Mouse (Mus musculus) left cerebral cortex, adult 18-20 months (tissue): ENCODE results near the gene Bicc1. TPM values are rescaled to one million over a fixed set of nuclear protein-coding genes. Genes with fewer than 3 reads are reported as not detected.
A peak's percentile ranks its signal among the peaks of the same experiment; 100 is the strongest.
"Not testable (repeated sequence)": the region's sequence is repeated elsewhere in the genome, so short reads cannot be mapped to it uniquely, and the experiment has no call there.

Experiments used
- DNase-seq, 2 experiments: peaks; one replicate each; pipeline ENCODE4 v3.0.0; 2021 to 2022; ENCODE audit warnings: low spot score in 2 of 2, mixed read lengths in 1 of 2
- total RNA-seq, 2 experiments: library from RNA; stranded (reverse); gene quantifications; 2 replicates each; pipeline ENCODE4 v1.2.3; 2021

The Bicc1 gene
- total RNA-seq, 2 experiments from 2014 or later, result 4.8 to 6.4 TPM

DNA sequence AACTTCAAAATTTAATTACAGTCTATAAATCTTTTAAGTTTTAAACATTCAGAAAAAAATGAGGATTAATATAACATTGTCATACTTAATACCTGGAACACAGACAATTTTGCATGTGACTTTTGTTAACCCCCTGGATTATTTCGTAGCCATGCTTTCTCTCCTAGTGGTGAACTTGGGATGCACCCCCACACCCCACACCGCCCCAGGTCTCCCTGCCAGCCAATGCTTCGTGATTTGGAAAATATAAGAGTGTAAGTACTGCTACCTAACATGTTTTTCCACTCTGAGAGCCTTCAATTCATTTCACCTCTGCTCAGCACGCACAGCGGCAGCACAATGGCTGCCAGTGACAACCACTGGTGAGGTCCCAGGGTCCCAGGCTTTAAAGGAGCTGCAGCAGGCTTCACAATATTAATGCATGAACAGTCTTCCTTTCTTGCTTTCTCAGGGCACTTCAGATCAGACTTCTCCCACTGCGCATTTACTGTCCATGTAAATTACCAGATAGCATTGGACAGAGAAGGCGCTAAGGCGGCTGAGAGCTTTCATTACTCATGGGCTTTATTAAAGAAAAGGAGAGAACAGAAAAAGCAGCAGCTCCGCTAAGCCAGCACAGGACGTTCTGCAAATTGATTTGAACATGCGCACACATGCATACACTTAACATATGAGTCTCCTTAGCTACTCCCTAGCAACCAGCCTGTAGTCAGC, 207.3 kb downstream of the Bicc1 start:
- DNase-seq, result peak in 1 of 2 experiments; percentile 5

DNA sequence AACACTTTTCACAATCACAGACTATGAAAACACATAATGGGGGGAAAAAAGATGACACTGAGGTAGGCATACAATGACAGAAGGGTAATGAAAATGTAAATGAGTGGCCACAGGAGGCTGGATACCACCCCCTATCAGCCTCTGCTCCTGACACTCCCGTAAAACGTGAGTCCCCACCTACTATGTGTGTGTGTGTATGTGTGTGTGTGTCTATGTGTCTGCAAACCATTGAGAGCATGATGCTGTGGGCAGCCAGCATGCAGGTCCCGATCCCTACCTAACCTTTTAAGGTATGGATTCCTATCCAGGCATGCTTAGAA, 209.4 kb downstream of the Bicc1 start:
- DNase-seq, result no peak

DNA sequence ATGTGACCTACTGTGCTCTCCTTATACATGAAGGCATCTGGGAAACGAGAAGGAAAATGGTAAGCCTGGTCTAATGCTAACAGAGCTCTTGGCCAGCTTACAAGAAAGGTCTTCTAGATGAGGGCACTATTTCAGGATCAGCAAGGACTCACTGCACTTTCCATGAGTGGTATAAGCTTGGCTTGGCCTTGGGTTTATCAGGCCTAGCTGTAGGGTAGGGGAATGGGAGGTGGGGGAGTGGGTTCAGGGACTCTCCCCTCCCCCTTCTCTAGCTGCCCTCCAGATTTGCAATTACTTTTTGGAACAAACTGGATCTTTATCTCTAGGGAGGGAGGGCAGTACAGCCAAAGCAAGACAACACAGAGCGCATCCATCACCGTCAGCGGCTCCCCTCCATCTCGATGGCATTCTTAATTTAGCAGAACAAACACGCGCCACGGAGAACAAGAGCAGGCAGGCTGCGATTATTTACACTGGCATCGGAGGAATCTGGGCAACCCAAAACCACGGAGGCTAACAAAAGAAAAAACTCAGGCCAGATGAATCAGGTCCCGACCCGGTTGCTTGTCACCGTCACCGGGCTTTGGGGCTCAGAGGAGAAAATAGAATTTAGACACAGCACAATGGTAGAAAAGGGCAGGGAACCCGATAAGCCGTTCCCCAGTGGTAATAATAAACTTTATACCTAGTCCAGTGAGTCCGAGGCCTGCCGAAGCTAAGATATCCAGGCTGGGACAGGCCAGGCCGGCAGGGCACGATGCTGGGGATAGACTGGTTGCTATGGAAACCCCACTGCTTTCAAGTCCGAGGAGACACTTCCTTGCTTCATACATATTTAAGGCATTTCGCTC, 210.0 kb downstream of the Bicc1 start:
- peak in 1 of 2 experiments; percentile 48 for DNase-seq

DNA sequence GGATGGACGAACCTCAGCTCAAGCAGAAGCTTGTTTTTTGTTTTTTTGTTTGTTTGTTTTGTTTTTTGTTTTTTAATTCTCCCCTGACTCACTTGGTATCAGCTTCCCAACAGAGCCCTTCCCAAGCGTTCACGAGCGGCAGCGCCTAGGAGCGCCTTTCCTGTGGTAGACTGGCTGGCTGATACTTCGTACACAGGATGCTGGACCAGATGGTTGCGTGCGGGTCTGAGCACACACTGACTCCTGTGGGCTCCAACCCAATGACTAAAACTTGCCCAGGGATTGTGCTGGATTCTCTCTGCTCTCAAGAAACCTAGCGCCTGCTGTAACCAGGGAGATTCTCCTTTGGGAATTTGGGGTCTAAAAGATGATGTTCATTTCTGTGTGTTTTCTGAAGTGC, 211.2 kb downstream of the Bicc1 start:
- peak; percentile 21 to 24 for DNase-seq

DNA sequence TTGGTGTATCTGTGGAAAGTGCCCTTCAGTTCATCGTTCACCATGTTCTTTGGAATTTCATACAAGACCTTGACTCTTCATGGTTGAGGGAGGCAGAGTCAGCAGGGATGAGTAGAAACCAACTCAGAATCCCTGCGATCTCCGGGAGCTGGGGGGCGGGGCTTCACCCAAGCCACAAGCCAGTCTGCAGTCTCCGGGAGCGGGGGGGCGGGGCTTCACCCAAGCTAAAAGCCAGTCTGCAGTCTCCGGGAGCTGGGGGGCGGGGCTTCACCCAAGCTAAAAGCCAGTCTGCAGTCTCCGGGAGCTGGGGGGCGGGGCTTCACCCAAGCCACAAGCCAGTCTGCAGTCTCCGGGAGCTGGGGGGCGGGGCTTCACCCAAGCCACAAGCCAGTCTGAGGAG, 213.4 kb downstream of the Bicc1 start:
- not testable (repeated sequence) for DNase-seq

DNA sequence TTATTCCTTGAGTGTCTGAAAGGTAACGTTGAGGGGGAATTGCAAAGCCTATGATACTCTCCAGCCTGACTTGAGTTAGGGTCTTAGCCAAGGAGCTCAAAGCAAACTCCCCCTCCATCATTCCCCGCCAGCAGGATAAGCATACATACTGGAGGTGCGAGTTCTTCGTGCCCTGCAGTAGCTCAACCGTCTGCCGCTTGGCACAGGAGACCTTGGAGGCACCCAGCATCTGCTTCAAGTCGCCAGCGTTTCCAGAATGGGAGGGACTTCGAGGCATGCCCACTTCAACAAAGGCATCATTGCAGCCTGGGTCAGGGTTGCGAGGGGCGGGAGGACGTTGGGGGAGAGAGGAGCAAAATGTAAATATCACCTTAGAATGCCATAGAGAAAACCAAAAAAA, 214.4 kb downstream of the Bicc1 start:
- DNase-seq, result no peak

DNA sequence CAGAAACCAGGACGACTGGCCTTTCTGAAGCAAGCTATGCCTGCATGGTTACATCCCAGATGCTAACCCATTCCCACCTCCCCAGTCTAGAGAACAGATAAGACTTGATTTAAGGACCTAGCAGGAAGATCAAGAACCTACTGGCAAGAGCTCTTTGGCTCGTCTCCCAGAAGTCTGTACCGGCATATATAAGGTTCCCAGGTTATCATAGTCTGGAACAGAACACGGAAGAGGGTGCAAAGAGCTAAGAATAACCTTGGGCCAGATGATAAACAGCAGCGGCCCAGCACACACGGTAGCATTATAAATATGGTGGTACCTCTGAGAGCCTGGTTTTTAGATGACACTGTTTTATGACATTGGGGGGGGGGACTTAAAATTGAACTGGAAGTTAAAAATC, 217.9 kb downstream of the Bicc1 start:
- no peak for DNase-seq

DNA sequence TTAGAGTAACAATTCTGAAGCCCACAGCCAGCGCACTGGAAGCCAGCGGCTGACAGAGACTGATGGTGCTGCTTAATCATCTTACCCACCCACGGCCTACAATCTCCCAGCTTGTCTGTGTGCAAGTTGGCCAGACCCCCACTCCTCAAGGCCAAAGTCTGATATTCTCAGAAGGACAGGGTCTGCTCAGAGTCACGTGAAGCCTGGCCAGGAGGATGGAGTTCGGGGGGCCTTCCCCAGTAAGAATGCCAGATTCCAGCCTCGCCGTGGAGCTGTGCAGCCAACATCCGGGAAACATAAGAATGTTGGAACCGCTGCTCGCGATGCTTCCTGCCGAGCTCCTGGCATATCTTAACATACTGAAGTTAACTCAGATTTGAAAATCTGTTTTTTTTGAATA, 219.7 kb downstream of the Bicc1 start:
- DNase-seq, result no peak

DNA sequence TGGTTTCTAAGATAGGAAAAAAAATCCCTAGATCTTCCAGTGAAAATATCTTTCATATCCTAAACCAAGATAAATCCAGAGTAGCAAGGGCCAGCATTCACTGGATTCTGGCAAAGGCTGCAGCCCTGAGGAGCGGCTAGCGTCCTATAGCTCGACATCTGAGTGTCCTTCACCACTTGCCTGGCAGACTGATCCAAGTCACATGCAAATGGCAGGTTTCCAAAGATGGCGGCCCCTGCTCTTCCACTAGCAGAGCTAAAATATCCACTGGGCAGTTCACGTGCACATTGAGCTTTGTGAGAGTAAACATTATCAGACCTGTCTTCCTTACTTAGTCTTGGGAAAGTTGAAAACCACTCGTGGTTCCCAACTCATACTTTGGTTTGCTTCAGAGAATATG, 222.1 kb downstream of the Bicc1 start:
- no peak for DNase-seq

DNA sequence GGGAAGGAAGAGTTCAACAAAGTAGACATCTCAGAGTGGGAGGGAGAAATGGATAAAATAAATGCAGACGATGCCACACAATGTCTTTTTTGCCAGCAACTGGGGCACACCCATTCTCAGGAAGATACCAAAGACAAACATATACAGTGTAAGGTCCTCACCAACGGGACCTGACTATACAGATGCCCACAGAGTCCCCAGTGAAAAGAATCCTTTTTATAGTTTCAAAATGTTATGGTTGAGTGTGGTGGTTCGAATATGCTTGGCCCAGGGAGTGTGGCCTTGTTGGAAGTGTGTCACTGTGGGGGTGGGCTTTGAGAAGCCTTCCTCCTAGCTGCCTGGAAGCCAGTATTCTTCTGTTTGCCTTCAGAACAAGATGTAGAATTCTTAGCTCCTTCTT, 223.5 kb downstream of the Bicc1 start:
- no peak for DNase-seq

DNA sequence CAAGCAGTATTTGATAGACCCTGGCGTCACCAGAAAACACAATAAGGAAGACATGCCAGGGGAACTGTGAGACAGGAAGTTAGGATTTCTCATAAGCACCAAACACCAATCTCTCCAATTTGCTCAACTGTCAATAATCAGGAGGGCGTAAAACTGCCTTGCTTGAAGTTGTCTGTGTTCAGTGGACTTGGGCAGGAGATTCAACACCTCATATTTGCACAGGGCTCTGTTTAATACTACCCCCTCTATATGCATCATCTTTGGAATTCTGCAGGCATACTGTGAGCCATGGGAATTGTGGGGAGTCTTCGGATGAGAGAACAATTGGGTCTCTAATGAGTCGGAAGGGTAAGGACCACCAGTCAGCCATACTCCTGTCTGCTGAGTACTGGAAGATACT, 233.4 kb downstream of the Bicc1 start:
- no peak for DNase-seq

DNA sequence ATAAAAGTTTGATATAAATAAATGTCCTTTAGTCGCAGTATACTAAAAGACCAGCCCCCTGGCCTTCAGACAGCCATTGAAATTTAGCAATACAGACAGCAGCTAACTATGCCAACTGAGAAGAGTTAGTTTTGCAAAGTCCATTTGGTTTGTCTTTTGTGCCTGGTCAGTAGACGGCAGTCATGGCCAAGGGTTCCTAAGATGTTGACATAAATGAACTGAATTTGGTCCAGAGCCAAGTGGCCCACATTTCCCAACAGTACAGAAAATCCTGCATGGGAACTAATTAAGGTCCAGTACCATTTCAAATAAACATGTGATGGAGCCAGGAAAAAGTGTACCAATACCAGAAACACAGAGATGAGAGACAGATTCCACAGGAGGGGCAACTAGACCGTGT, 235.2 kb downstream of the Bicc1 start:
- no peak for DNase-seq

DNA sequence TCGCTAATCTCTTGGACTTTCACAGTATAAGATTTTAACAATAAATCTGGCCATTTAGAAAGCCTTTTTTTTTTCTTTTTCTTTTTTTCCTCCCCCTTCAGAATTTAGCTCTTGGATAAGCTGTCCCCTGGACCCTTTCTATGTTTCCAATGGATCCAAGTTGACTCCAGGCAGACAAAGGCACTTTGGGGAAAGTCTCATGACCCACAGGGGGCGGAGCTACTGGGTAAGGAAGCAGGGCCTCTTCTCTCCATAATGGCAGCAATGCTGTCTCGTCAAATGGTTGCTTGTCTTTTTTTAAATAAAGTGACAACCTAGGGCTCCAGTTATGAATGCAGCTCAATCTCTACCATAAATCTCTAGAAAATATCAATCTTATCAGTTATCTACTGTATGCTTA, 235.6 kb downstream of the Bicc1 start:
- no peak for DNase-seq

DNA sequence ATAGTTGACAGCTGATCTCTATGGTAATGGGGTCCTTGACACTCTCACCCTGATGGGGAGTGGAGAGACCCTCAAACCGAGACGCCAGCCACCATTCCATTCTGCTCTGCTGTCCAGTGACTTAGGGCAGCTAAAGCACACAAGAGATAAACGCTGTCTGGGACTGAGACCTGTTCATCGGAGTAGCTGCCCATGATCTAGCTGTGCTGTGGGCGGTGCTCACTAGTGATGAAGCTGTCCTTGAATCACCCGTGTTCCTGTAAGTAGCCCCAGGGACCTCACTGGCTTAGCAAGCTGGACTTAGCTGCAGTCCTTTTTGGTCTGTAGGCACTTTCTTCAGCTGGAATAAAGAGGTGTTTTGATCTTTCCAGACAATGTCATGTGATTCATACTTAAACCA, 238.0 kb downstream of the Bicc1 start:
- no peak for DNase-seq

DNA sequence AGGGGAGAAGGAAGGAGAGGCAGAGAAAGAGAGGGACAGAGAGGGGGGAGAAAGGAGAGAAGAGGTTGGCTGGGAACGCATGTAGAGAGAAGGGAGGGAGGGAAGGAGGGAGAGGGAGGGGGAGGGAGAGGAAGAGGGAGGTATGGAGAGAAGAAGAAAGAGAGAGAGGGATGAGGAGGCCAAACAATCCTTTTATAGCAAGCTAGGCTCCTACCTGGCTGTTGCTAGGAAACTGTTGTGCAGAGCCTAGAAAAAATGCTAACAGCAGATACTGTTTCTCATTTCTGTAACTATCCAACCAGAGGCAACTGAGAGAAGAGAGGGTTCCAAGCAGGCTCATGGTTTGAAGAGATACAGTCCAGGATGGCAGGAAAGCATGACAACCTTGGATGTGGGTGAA, 239.6 kb downstream of the Bicc1 start:
- DNase-seq, result no peak

DNA sequence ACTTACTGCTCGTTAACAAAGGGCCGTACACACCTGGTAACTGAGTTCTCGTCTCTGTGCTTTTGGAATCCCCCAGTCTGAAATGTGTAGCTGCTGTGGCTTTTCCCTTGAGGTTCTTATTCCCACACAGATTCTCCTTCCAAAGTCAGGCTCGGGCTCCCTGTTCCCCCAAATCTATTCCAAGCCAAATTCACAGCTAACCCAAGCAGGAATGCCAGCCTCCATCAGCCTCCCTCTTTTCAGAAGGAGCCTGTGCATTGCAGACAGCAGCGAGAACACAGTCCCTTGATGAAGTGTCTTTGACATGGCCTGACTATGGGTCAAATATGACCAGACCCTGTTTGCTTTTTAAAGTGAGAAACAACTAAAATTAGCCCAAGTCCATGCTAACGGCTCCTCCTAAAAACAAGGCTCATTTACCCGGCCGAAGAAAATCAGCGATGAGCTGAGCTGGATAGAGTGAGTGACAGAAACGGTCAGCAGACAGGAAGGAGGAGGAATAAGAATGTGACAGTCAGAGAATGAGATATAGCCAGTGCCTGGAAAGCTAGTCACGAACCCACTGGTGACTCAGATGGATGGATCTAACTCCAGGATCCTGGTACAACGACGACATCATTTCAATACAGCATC, 240.4 kb downstream of the Bicc1 start:
- DNase-seq, result peak; percentile 19 to 24

DNA sequence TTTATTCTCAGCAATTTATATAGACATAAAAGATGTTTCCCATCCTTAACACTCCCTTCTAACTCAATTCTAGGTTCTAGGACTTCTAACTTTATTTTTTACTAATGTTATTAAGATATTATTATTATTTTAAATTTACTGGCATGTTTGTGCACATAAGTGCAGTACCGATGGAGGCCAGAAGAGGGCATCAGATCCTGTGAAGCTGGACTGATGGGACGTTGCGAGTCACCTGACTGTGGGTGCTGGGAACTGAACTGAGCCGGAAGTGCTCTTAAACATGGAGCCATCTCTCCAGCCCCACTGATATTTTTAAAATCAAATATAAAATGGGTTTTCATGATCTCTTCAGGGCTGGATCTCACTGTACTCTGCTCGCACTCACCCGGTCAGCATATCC, 242.8 kb downstream of the Bicc1 start:
- DNase-seq, result no peak

DNA sequence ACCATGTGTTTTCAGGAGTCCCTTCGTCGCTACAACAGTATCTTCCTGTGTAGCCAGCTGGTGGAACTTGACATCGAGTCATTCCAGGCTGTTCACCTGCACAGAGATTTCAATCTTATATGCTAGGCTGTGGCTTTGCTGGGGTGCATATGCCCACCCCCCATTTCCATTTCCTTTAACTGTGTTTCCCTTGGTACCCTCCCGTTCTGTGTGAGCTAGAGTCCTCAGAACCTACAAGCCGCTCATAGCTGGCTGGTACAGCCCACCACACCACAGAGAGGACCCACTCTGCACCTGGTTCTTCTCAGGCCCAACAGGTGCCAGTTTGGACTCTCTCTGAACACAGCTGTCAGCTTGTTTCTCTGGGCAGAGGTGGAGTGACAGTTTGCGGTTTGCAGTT, 244.4 kb downstream of the Bicc1 start:
- no peak for DNase-seq

DNA sequence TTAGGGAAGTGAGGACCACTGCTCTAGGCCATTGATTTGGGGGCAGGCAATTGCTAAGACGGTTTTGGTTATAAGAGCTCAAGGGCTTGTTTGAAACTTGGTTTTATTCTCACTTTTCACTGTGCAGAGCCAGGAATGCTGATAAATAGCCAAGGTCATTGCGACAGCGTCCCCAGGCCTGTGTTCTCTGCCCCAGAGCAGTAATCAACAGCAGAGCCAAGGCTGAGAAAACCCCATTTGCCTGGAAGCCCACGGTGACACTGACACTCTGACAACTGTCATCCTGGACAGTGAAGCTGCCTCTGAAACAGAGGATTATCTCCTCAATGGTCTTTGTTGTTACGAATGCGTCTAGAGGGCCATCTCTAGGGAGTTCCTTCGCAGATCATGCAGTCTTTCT, 255.6 kb downstream of the Bicc1 start:
- no peak for DNase-seq

DNA sequence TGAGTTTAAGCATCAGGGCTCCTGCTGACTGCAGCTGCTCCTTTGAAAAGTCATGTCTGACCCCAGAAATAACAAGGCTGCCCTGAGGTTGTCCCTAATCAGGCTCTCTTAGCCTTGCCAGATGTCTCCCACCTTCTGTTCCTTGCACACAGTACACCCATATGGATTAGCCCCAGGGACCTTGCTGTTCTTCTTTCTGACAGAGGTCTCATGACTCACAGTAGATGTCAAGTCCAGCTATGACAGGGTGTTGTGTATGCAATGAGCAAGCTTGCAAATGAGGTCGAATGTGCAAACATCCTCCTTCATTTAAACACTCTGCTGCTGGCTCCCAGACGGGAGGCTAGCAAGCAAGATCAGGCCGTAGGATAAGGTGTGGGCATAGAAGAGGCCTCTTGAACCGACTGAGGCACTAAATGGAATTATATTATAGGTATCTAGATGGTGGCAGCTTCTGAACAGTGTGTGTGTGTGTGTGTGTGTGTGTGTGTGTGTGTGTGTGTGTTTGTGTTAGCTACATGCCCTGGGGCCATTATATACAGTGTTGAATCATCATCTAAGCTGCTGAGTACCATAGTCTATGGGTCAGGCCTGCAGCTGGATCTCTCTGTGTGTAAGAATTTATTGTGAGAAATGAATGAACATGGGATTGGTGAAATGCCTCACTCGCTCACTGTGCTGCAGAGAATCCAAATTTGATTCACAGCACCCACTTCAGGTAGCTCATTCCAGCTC, 256.6 kb downstream of the Bicc1 start:
- no peak for DNase-seq

DNA sequence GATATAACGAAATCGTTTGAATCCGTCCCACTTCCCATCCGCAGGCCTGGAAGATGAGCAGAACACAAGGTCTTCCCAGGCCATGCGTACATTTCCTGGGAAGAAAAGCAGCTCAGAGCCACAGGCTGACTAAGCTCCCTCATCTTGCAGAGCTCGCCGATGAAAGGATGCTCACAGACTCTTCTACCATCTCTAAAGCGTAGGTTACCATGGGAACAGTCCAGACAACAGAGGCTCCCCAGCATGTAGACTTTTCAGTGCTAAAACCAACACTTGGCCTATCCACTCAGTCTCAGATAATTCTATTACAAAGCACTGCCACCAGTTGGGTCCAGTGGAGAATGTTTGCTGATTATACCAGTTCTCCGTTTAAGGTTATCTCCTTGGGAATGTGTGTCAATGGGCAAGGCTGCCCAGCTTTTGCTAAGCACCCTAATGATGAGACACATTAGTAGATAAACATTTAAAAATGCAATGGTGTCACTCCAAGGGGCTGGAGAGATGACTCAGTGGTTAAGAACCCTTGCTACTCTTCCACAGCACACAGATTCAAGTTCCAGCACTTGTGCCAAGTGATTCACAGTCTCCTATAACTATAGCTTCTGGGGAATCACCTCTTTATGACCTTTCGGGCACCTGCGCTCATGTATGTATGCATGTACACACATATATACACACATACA, 258.2 kb downstream of the Bicc1 start:
- DNase-seq, result peak; percentile 11 to 36
